Mouse (Mus musculus): ENCODE results near the gene Elavl4. TPM values are rescaled to one million over a fixed set of nuclear protein-coding genes. Genes with fewer than 3 reads are reported as not detected.

The Elavl4 gene
- polyA plus RNA-seq, 1 experiment from 2014 or later: 6.1 TPM

DNA sequence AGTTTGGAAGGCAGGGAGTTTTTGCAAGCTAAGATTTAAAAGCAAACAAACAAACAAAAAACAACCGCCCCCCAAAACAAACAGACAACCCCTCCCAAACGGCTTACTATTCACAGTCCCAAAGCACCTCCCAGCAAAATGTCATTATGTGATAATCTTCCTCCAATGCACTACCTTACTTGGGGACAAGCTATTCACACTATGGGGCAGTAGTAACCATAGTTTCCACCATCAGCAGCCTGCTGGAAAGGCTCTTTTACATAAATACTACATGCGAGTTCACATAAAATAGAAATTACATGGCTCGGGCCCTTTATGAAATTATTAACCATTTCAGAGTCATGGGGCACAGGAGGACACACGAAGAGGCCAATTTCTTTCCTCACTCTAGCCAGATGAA is 141.5 kb downstream of the Elavl4 start:
- H3K27me3 ChIP-seq (ENCODE audit: control insufficient read depth, insufficient read depth, low read length): no peaks in the 10 kb centered on the region
- no peak overlapping the region for H3K9ac ChIP-seq (ENCODE audit: low read length)
- H3K4me3 ChIP-seq (ENCODE audit: control insufficient read depth in 1 of 2, insufficient read depth in 1 of 2, low read depth in 1 of 2, low read length in 2 of 2): no peak overlapping the region
- WGBS: 83% methylated on average over 5 of the region's 5 CpGs
- no peak overlapping the region for H3K27ac ChIP-seq (replicated peaks in 1 of 2; ENCODE audit: control insufficient read depth in 1 of 2, insufficient read depth in 1 of 2, low read depth in 2 of 2, low read length in 2 of 2)
- no peak overlapping the region for H3K4me2 ChIP-seq (ENCODE audit: low read length)
- no peaks in the 10 kb centered on the region for H3K36me3 ChIP-seq (ENCODE audit: control insufficient read depth, insufficient read depth, low read length)
- H3K9me3 ChIP-seq (ENCODE audit: control insufficient read depth, low read length): no peaks in the 10 kb centered on the region
- H3K4me1 ChIP-seq (ENCODE audit: control insufficient read depth in 2 of 2, insufficient read depth in 2 of 2, low read length in 2 of 2): peaks cover 6 to 10% of the 10 kb centered on the region in 2 experiments; a peak in 3 of 4 replicates
- ATAC-seq (ENCODE audit: insufficient number of reproducible peaks, insufficient read depth, low FRiP score, low read depth): no peak

DNA sequence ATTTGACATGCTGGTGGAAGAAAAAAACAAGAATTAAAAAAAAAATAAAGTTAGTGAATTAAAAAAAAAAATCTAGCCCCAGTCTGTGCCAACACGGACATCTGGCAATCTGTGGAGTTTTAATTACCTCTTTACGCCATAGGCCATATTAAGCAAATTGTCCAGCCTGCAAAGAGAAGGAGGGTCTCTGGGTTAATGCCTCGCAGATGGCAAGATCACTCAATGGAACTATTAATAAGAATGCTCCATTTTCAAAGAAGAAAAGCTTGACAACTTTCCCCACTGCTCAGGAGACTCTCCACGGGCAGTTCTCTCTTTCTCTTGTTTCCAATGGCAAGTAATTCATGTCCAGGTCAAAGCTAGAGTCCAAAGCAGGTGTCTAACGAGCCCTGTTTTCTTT is 142.1 kb downstream of the Elavl4 start:
- Histone ChIP-seq H3K36me3 (ENCODE audit: control insufficient read depth, insufficient read depth, low read length) (no peaks in the 10 kb centered on the region), H3K27ac (replicated peaks in 1 of 2; ENCODE audit: control insufficient read depth in 1 of 2, insufficient read depth in 1 of 2, low read depth in 2 of 2, low read length in 2 of 2) (no peak overlapping the region), H3K9me3 (ENCODE audit: control insufficient read depth, low read length) (no peaks in the 10 kb centered on the region), H3K4me3 (ENCODE audit: control insufficient read depth in 1 of 2, insufficient read depth in 1 of 2, low read depth in 1 of 2, low read length in 2 of 2) (no peak overlapping the region), H3K9ac (ENCODE audit: low read length) (no peak overlapping the region), H3K4me1 (ENCODE audit: control insufficient read depth in 2 of 2, insufficient read depth in 2 of 2, low read length in 2 of 2) (peaks cover 3 to 6% of the 10 kb centered on the region in 2 experiments; a peak in 3 of 4 replicates), H3K27me3 (ENCODE audit: control insufficient read depth, insufficient read depth, low read length) (no peaks in the 10 kb centered on the region), H3K4me2 (ENCODE audit: low read length) (no peak overlapping the region)
- ATAC-seq (ENCODE audit: insufficient number of reproducible peaks, insufficient read depth, low FRiP score, low read depth): no peak
- WGBS: 79% methylated on average over 5 of the region's 5 CpGs

DNA sequence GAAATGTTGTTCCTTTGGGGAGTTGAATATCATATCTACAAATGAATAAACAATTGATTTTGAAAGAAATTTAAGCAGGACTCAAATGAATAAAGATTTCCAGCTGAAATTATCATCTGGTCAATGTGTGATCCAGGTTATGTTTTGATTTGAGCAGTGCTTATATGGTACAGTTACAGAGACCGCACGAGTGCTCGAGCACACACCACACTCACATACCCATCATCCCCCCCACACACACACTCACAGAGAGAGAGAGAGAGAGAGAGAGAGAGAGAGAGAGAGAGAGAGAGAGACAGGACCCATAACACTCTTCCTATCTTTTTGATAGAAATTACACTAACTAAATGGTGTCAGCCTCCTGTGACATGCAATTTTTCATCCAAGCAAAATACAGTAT is 150.0 kb downstream of the Elavl4 start:
- no peak overlapping the region for H3K27ac ChIP-seq (replicated peaks in 1 of 2; ENCODE audit: control insufficient read depth in 1 of 2, insufficient read depth in 1 of 2, low read depth in 2 of 2, low read length in 2 of 2)
- WGBS: 68% methylated on average over 3 of the region's 3 CpGs
- no peak overlapping the region for H3K4me2 ChIP-seq (ENCODE audit: low read length)
- no peak for ATAC-seq (ENCODE audit: insufficient number of reproducible peaks, insufficient read depth, low FRiP score, low read depth)
- H3K4me3 ChIP-seq (ENCODE audit: control insufficient read depth in 1 of 2, insufficient read depth in 1 of 2, low read depth in 1 of 2, low read length in 2 of 2): no peak overlapping the region
- H3K36me3 ChIP-seq (ENCODE audit: control insufficient read depth, insufficient read depth, low read length): no peaks in the 10 kb centered on the region
- H3K9me3 ChIP-seq (ENCODE audit: control insufficient read depth, low read length): no peaks in the 10 kb centered on the region
- H3K4me1 ChIP-seq (ENCODE audit: control insufficient read depth in 2 of 2, insufficient read depth in 2 of 2, low read length in 2 of 2): peaks cover 0 to 19% of the 10 kb centered on the region in 2 experiments; a peak in 2 of 4 replicates
- H3K27me3 ChIP-seq (ENCODE audit: control insufficient read depth, insufficient read depth, low read length): no peaks in the 10 kb centered on the region
- H3K9ac ChIP-seq (ENCODE audit: low read length): no peak overlapping the region

DNA sequence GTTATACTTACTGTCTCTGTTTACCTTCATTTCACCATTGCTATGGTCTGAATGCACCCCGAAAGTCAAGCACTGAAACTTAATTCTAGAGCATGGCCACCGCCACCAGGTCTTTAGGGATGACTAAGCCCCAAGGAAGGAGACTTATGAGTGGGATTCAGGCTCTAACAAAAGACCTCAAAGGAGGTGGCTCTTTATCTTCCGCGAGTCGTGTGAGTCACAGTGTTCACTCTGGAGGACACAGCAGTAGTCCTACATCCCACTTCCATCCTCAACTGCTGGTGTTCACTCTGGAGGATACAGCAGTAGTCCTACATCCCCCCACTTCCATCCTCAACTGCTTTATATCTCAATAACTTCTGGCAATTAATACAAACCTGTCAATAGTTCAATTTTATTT is 151.8 kb downstream of the Elavl4 start:
- no peak overlapping the region for H3K4me2 ChIP-seq (ENCODE audit: low read length)
- 0 out of 2 replicates have a peak, but pooled peaks cover 2% of the 10 kb centered on the region for H3K9me3 ChIP-seq (ENCODE audit: control insufficient read depth, low read length)
- no peak overlapping the region for H3K9ac ChIP-seq (ENCODE audit: low read length)
- no peak overlapping the region for H3K27ac ChIP-seq (replicated peaks in 1 of 2; ENCODE audit: control insufficient read depth in 1 of 2, insufficient read depth in 1 of 2, low read depth in 2 of 2, low read length in 2 of 2)
- no peaks in the 10 kb centered on the region for H3K27me3 ChIP-seq (ENCODE audit: control insufficient read depth, insufficient read depth, low read length)
- peaks cover 0 to 19% of the 10 kb centered on the region in 2 experiments; a peak in 2 of 4 replicates for H3K4me1 ChIP-seq (ENCODE audit: control insufficient read depth in 2 of 2, insufficient read depth in 2 of 2, low read length in 2 of 2)
- no peak overlapping the region for H3K4me3 ChIP-seq (ENCODE audit: control insufficient read depth in 1 of 2, insufficient read depth in 1 of 2, low read depth in 1 of 2, low read length in 2 of 2)
- no peaks in the 10 kb centered on the region for H3K36me3 ChIP-seq (ENCODE audit: control insufficient read depth, insufficient read depth, low read length)
- 84% methylated on average over 5 of the region's 5 CpGs for WGBS
- ATAC-seq (ENCODE audit: insufficient number of reproducible peaks, insufficient read depth, low FRiP score, low read depth): no peak

DNA sequence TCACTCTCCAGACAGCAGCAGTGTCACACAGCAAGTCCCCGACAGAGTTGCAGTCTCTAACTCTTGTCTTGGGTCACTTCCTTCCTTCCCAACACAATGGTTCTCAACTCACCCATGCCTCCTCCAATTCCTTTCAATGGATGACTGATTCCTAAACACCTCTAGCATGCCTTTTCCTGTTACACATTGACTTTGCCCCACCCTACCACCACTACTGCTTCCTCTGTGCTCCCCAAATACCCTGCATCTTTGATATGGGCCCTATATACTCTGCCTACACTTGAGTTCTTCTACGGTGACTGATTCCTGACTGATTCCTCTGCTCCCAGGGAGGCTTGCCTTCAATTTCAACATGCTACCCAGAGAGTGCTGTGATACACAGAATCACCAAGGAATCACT is 153.1 kb downstream of the Elavl4 start:
- H3K9ac ChIP-seq (ENCODE audit: low read length): no peak overlapping the region
- no peak overlapping the region for H3K4me3 ChIP-seq (ENCODE audit: control insufficient read depth in 1 of 2, insufficient read depth in 1 of 2, low read depth in 1 of 2, low read length in 2 of 2)
- H3K9me3 ChIP-seq (ENCODE audit: control insufficient read depth, low read length): 0 out of 2 replicates have a peak, but pooled peaks cover 2% of the 10 kb centered on the region
- ATAC-seq (ENCODE audit: insufficient number of reproducible peaks, insufficient read depth, low FRiP score, low read depth): no peak
- H3K27me3 ChIP-seq (ENCODE audit: control insufficient read depth, insufficient read depth, low read length): no peaks in the 10 kb centered on the region
- H3K27ac ChIP-seq (replicated peaks in 1 of 2; ENCODE audit: control insufficient read depth in 1 of 2, insufficient read depth in 1 of 2, low read depth in 2 of 2, low read length in 2 of 2): no peak overlapping the region
- 49% methylated on average over 2 of the region's 2 CpGs for WGBS
- H3K4me1 ChIP-seq (ENCODE audit: control insufficient read depth in 2 of 2, insufficient read depth in 2 of 2, low read length in 2 of 2): peaks cover 0 to 19% of the 10 kb centered on the region in 2 experiments; a peak in 2 of 4 replicates
- no peaks in the 10 kb centered on the region for H3K36me3 ChIP-seq (ENCODE audit: control insufficient read depth, insufficient read depth, low read length)
- H3K4me2 ChIP-seq (ENCODE audit: low read length): no peak overlapping the region

DNA sequence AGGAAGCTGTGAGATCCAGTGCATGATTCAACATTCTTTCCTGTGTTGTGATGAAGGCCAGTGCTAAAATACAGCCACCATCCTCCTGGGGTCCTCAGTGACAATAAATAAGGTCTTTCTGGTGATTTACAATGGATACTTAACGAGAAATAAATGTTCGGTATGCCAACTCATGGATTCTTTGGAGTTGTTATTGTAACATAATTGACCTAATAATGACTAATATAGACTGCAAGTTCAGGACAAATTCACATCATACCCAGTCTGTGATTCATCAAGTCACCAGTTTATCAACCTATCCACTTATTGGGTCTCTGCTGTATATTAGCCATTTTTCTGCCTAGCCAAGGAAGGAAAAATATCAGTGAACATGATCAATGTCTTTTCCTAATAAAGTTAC is 174.4 kb downstream of the Elavl4 start:
- Histone ChIP-seq H3K36me3 (ENCODE audit: control insufficient read depth, insufficient read depth, low read length) (no peaks in the 10 kb centered on the region), H3K4me1 (ENCODE audit: control insufficient read depth in 2 of 2, insufficient read depth in 2 of 2, low read length in 2 of 2) (no peaks in the 10 kb centered on the region), H3K9me3 (ENCODE audit: control insufficient read depth, low read length) (no peaks in the 10 kb centered on the region), H3K4me3 (ENCODE audit: control insufficient read depth in 1 of 2, insufficient read depth in 1 of 2, low read depth in 1 of 2, low read length in 2 of 2) (no peak overlapping the region), H3K9ac (ENCODE audit: low read length) (no peak overlapping the region), H3K4me2 (ENCODE audit: low read length) (no peak overlapping the region), H3K27ac (replicated peaks in 1 of 2; ENCODE audit: control insufficient read depth in 1 of 2, insufficient read depth in 1 of 2, low read depth in 2 of 2, low read length in 2 of 2) (no peak overlapping the region), H3K27me3 (ENCODE audit: control insufficient read depth, insufficient read depth, low read length) (no peaks in the 10 kb centered on the region)
- ATAC-seq (ENCODE audit: insufficient number of reproducible peaks, insufficient read depth, low FRiP score, low read depth): no peak
- WGBS: 87% methylated on average over 2 of the region's 2 CpGs

DNA sequence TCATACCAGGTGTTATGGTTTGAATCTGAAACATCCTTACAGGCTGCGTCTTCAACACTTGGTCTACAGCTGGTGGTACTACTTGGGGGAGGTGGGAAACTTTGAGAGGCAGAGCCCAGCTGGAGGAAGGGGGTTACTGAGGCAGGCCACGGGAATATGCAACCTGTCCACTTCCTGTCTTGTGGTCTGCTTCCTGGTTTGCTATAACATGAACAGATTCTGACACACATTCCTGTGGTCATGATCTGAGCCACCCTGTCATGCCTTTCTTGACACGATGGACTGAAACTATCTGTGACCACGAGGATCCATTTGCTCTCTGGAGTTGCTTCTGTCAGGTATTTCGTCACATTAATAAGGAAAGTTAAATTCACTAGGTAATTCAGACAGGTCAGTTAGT is 179.7 kb downstream of the Elavl4 start:
- Histone ChIP-seq H3K36me3 (ENCODE audit: control insufficient read depth, insufficient read depth, low read length) (no peaks in the 10 kb centered on the region), H3K27ac (replicated peaks in 1 of 2; ENCODE audit: control insufficient read depth in 1 of 2, insufficient read depth in 1 of 2, low read depth in 2 of 2, low read length in 2 of 2) (no peak overlapping the region), H3K9me3 (ENCODE audit: control insufficient read depth, low read length) (no peaks in the 10 kb centered on the region), H3K9ac (ENCODE audit: low read length) (no peak overlapping the region), H3K4me1 (ENCODE audit: control insufficient read depth in 2 of 2, insufficient read depth in 2 of 2, low read length in 2 of 2) (no peaks in the 10 kb centered on the region), H3K4me3 (ENCODE audit: control insufficient read depth in 1 of 2, insufficient read depth in 1 of 2, low read depth in 1 of 2, low read length in 2 of 2) (no peak overlapping the region), H3K27me3 (ENCODE audit: control insufficient read depth, insufficient read depth, low read length) (no peaks in the 10 kb centered on the region), H3K4me2 (ENCODE audit: low read length) (no peak overlapping the region)
- ATAC-seq (ENCODE audit: insufficient number of reproducible peaks, insufficient read depth, low FRiP score, low read depth): no peak
- 79% methylated on average over 5 of the region's 5 CpGs for WGBS

DNA sequence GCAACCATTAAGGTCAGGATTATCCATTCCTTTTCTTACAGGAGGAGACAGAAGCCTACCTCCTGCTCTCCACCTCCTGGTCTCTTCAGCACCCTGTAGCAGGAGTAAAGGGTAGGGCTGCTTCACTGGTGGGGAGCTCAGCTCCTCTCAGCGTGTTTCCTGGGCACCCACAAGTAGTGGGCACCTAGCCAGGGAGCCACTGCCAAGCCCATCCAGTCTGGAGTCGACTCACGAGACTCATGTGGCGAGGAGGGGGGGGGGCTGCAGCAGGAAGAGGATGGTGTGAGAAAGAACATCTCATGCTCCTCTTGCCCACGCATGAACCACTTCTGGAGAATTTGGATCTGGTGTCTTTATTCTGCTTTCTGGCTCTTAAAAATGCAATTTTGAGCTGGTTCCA is 186.5 kb downstream of the Elavl4 start:
- H3K4me3 ChIP-seq (ENCODE audit: control insufficient read depth in 1 of 2, insufficient read depth in 1 of 2, low read depth in 1 of 2, low read length in 2 of 2): no peak overlapping the region
- ATAC-seq (ENCODE audit: insufficient number of reproducible peaks, insufficient read depth, low FRiP score, low read depth): no peak
- no peaks in the 10 kb centered on the region for H3K9me3 ChIP-seq (ENCODE audit: control insufficient read depth, low read length)
- no peaks in the 10 kb centered on the region for H3K4me1 ChIP-seq (ENCODE audit: control insufficient read depth in 2 of 2, insufficient read depth in 2 of 2, low read length in 2 of 2)
- WGBS: 60% methylated on average over 5 of the region's 5 CpGs
- H3K9ac ChIP-seq (ENCODE audit: low read length): no peak overlapping the region
- H3K27ac ChIP-seq (replicated peaks in 1 of 2; ENCODE audit: control insufficient read depth in 1 of 2, insufficient read depth in 1 of 2, low read depth in 2 of 2, low read length in 2 of 2): no peak overlapping the region
- no peaks in the 10 kb centered on the region for H3K27me3 ChIP-seq (ENCODE audit: control insufficient read depth, insufficient read depth, low read length)
- H3K36me3 ChIP-seq (ENCODE audit: control insufficient read depth, insufficient read depth, low read length): no peaks in the 10 kb centered on the region
- H3K4me2 ChIP-seq (ENCODE audit: low read length): no peak overlapping the region
